Comparison of ENCODE assay signal across 18 mouse cellular contexts in genomic region chr4:59366206-59366605, GRCm38 (mm10).
DNase-seq lines count a peak whose midpoint lies in the region; ATAC-seq lines count a peak whose summit lies in the region.
"Had no signal": no experiment of that assay in that cellular context is flagged by ENCODE, and none has a peak within 500 bp of the region (broad histone marks: within the 10 kb centered on the region; RNA-seq: fewer than 3 reads in every experiment).

No protein-coding gene starts in this region.

- H3K9ac ChIP-seq in hindbrain, embryonic 13.5 days = no peak overlapping the region
- H3K9ac ChIP-seq: embryonic facial prominence, embryonic 15.5 days; limb, embryonic 13.5 days; liver, embryonic 13.5 days; lung, embryonic 14.5 days; midbrain, embryonic 13.5 days had no signal

- intact Hi-C loops in heart, postnatal 14 days (cut with DNase I) = loop anchor here (10.0 kb wide), 2 partner anchors 409 to 489 kb away; no protein-coding TSS in a partner anchor

- WGBS in forebrain, embryonic 10.5 days = 94% methylated on average over 9 of the region's 9 CpGs
- WGBS in hindbrain, embryonic 13.5 days = 91% methylated on average over 9 of the region's 9 CpGs

- peaks cover 12% of the 10 kb centered on the region; the same call in 1 of the 2 replicates for H3K4me1 ChIP-seq in forebrain, embryonic 10.5 days
- peaks cover 7% of the 10 kb centered on the region for H3K4me1 ChIP-seq in hindbrain, embryonic 13.5 days (replicated peaks)
- H3K4me1 ChIP-seq: midbrain, embryonic 13.5 days had no signal

- peak; percentile 92 for DNase-seq in heart, adult 11 months
- no peak for DNase-seq in heart, postnatal 14 days
- peak; percentile 92 for DNase-seq in 416B (ENCODE audit: low read depth)
- peak; percentile 27 for DNase-seq in R1 (ENCODE audit: low read depth, low spot score)
- DNase-seq in thymus, postnatal 36 days = no peak
- no peak for DNase-seq in forebrain, embryonic 10.5 days (ENCODE audit: extremely low spot score, low spot score)
- DNase-seq: cerebellum, postnatal 14 days; liver, embryonic 13.5 days; lung, embryonic 14.5 days; retina, postnatal 1 day; thymus, adult 18-20 months had no signal

- H3K27ac ChIP-seq in forebrain, embryonic 10.5 days = no peak overlapping the region
- H3K27ac ChIP-seq in hindbrain, embryonic 13.5 days = no peak overlapping the region
- H3K27ac ChIP-seq: embryonic facial prominence, embryonic 15.5 days; hindbrain, postnatal 0 days; limb, embryonic 13.5 days; liver, embryonic 13.5 days; midbrain, embryonic 13.5 days had no signal

- no peak overlapping the region for H3K4me3 ChIP-seq in forebrain, embryonic 10.5 days
- no peak overlapping the region for H3K4me3 ChIP-seq in hindbrain, embryonic 13.5 days
- H3K4me3 ChIP-seq: embryonic facial prominence, embryonic 15.5 days; limb, embryonic 13.5 days; liver, embryonic 13.5 days; midbrain, embryonic 13.5 days had no signal

- H3K27me3 ChIP-seq in forebrain, embryonic 10.5 days (ENCODE audit: poor library complexity, severe bottlenecking) = no peaks in the 10 kb centered on the region
- no peaks in the 10 kb centered on the region for H3K27me3 ChIP-seq in hindbrain, embryonic 13.5 days
- H3K27me3 ChIP-seq: embryonic facial prominence, embryonic 15.5 days; limb, embryonic 13.5 days; liver, embryonic 13.5 days; midbrain, embryonic 13.5 days had no signal

- no peaks in the 10 kb centered on the region for H3K36me3 ChIP-seq in forebrain, embryonic 10.5 days (replicated peaks)
- H3K36me3 ChIP-seq in hindbrain, embryonic 13.5 days = no peaks in the 10 kb centered on the region
- H3K36me3 ChIP-seq: embryonic facial prominence, embryonic 15.5 days; limb, embryonic 13.5 days; midbrain, embryonic 13.5 days had no signal

- no peaks in the 10 kb centered on the region for H3K9me3 ChIP-seq in forebrain, embryonic 10.5 days
- H3K9me3 ChIP-seq in hindbrain, embryonic 13.5 days = peaks cover 5% of the 10 kb centered on the region; the same call in 1 of the 2 replicates
- H3K9me3 ChIP-seq: embryonic facial prominence, embryonic 15.5 days; limb, embryonic 13.5 days; liver, embryonic 13.5 days; midbrain, embryonic 13.5 days had no signal

- ATAC-seq in megakaryocyte progenitor cell, adult 5-6 weeks (replicated peaks; ENCODE audit: poor library complexity) = peak; percentile 71
- ATAC-seq in hindbrain, embryonic 13.5 days (ENCODE audit: low FRiP score) = no peak
- ATAC-seq: hindbrain, postnatal 0 days; intestine, postnatal 0 days; midbrain, embryonic 13.5 days had no signal

- H3K4me2 ChIP-seq in hindbrain, embryonic 13.5 days = no peak overlapping the region
- H3K4me2 ChIP-seq: embryonic facial prominence, embryonic 15.5 days; limb, embryonic 13.5 days; liver, embryonic 13.5 days; lung, embryonic 14.5 days; midbrain, embryonic 13.5 days had no signal

Comparison
In these comparisons a context has a peak if more than half of its experiments do, and no peak if none do; other contexts are left out.
1. DNase-seq: peak in heart, adult 11 months (single experiment), 416B (single experiment) and R1 (single experiment); none in heart, postnatal 14 days (0 of 2), thymus, postnatal 36 days (0 of 2) and forebrain, embryonic 10.5 days (single experiment).